Mouse (Mus musculus) kidney, embryonic 15.5 days (tissue): Measurements from ENCODE around the gene Nipal3. TPM values are rescaled to one million over a fixed set of nuclear protein-coding genes. Genes with fewer than 3 reads are reported as not detected.

Experiments
- ATAC-seq: fragments of 200-750 bp; cut with Nextera tagmentation; replicated peaks from 2 replicates; pipeline ENCODE4 v1.8.0; 2017; ENCODE audit warnings: moderate TSS enrichment; ENCODE audit not compliant: low FRiP score
- H3K27ac ChIP-seq: fragments of 300-500 bp; sonication (generic); 2 replicates; pipeline ENCODE4 v1.5.1; 2015; ENCODE audit warnings: mild to moderate bottlenecking, inconsistent platforms
- H3K27me3 ChIP-seq: fragments of 300-500 bp; sonication (generic); 2 replicates; pipeline ENCODE4 v1.6.1; 2015; ENCODE audit warnings: inconsistent platforms
- H3K36me3 ChIP-seq: fragments of 300-500 bp; sonication (generic); 2 replicates; pipeline ENCODE4 v1.6.1; 2015; ENCODE audit warnings: inconsistent platforms
- H3K4me1 ChIP-seq: fragments of 300-500 bp; sonication (generic); 2 replicates; pipeline ENCODE4 v1.6.1; 2015; ENCODE audit warnings: inconsistent platforms
- H3K4me2 ChIP-seq: fragments of 300-500 bp; sonication (generic); 2 replicates; pipeline ENCODE4 v1.6.1; 2015; ENCODE audit warnings: moderate library complexity, mild to moderate bottlenecking, inconsistent platforms
- H3K4me3 ChIP-seq: fragments of 300-500 bp; sonication (generic); replicated peaks from 2 replicates; pipeline ENCODE4 v1.5.1; 2015; ENCODE audit warnings: mild to moderate bottlenecking, inconsistent platforms
- H3K9ac ChIP-seq: fragments of 300-500 bp; sonication (generic); 2 replicates; pipeline ENCODE4 v1.6.1; 2015; ENCODE audit warnings: mild to moderate bottlenecking, inconsistent platforms
- H3K9me3 ChIP-seq: fragments of 300-500 bp; sonication (generic); replicated peaks from 2 replicates; pipeline ENCODE4 v1.6.1; 2016; ENCODE audit warnings: inconsistent platforms
- WGBS: fragments of 180-500 bp; shearing (Covaris S2); methylation state at CpG from one replicate; pipeline ENCODE4 v1.1.7; 2015; ENCODE audit warnings: mixed read lengths; 5-methylcytosine and 5-hydroxymethylcytosine counted together
- polyA plus RNA-seq: library from polyadenylated mRNA; unstranded; fragments of >200 nt; fragmentation: Nextera tagmentation; extraction: Ambion mirVana; gene quantifications from 2 replicates; pipeline ENCODE4 v1.2.1, GENCODE M21; 2015

Nipal3 gene
- polyA plus RNA-seq, 1 experiment from 2014 or later: 6.2 TPM

DNA sequence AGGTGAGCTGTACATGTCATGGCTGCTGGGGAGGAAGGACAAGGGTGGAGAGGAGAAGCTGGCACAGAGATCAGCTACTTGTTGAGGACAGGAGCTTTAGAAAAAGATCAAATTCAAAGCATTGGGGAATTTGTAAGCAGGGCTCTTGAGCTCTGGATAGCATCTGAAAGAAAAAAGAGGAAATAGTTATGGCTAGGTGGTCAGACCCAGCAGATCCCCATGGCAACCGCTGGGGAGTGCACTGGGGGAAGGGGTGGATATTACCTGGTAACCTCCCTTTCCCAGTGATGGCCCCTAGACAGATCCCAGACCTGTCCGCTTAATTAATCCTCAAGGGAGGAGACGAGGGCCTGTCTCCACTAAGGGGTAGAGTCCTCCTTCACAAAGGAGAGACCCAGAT, 5.0 kb upstream of the Nipal3 start:
- Histone ChIP-seq H3K9me3 (no peaks in the 10 kb centered on the region), H3K36me3 (no peaks in the 10 kb centered on the region), H3K4me2 (no peak overlapping the region), H3K4me3 (no peak overlapping the region), H3K4me1 (peaks cover 6% of the 10 kb centered on the region; the same call in 1 of the 2 replicates), H3K9ac (no peak overlapping the region), H3K27me3 (peaks cover 4% of the 10 kb centered on the region; the same call in 1 of the 2 replicates), H3K27ac (no peak overlapping the region)
- WGBS: 61% methylated on average over 3 of the region's 3 CpGs
- ATAC-seq: no peak

DNA sequence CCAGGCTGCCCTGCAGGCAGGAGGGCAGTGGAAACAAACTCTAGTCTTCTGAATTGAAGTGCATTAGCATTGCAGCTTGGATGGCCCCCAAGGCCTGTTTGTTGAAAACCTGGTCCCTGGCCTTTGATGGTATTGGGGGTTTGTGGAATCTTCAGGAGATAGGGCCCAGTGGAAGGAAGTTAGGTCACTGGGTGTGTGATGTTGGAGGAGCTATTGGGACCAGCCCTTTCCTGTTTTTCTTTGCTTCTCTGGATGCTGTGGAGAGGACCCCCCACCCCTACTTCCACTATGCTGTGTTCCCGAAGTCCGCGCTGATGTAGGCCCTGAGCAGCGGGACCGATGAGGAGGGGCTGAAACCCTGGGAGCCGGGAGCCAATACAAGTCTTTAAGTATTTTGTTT, 3.3 kb upstream of the Nipal3 start:
- Histone ChIP-seq H3K4me3 (no peak overlapping the region), H3K27ac (no peak overlapping the region), H3K9me3 (no peaks in the 10 kb centered on the region), H3K4me1 (peaks cover 16% of the 10 kb centered on the region), H3K4me2 (no peak overlapping the region), H3K9ac (no peak overlapping the region), H3K27me3 (peaks cover 4% of the 10 kb centered on the region; the same call in 1 of the 2 replicates), H3K36me3 (no peaks in the 10 kb centered on the region)
- ATAC-seq: no peak
- 78% methylated on average over 6 of the region's 6 CpGs for WGBS

DNA sequence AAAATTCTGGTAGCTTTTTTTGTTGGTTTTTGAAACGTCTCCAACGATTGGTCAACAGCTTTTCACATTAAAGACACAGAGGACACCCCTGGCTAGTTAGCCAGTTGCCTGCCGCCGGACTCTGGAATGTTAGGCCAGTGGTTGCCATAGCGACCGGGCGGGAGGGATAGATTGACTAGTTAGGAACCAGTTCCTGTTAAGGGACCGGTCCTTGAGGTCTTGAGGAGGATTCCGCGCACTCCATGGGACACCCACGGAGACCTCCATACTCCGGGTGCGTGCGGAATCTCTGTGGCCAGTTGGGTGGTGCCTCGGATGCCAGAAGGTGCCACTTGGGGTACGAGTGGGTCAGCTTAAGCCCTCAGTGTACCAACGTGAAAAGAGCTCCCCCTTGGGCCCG, 972 bp upstream of the Nipal3 start:
- H3K36me3 ChIP-seq: no peaks in the 10 kb centered on the region
- ATAC-seq: no peak
- H3K9ac ChIP-seq: no peak overlapping the region
- peak overlapping the region; percentile 93 for H3K4me2 ChIP-seq
- no peaks in the 10 kb centered on the region for H3K9me3 ChIP-seq
- peak overlapping the region; percentile 70 for H3K4me3 ChIP-seq
- H3K27me3 ChIP-seq: peaks cover 4% of the 10 kb centered on the region; the same call in 1 of the 2 replicates
- no peak overlapping the region for H3K27ac ChIP-seq
- H3K4me1 ChIP-seq: peaks cover 16% of the 10 kb centered on the region
- 18% methylated on average over 18 of the region's 18 CpGs for WGBS

DNA sequence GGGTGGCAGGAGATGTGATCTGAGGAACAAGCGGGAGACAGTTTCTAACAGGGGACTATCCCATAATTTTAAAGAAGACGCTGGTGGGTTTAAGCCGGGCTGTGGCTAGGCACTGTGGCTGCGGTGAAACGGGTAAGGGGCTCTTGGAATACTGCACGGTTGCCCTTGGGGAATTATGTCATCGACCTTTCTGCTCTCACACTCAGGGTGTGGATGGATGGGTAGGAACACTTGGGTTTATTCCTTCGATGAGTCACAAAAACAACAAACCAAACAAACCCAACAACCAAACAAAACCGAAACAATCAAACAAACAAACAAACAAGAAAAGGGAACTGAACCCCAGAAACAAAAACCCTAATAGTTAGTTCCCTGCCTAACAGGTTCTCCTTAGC, 556 bp upstream of the Nipal3 start:
- Histone ChIP-seq H3K4me2 (peak overlapping the region; percentile 93), H3K27me3 (peaks cover 4% of the 10 kb centered on the region; the same call in 1 of the 2 replicates), H3K36me3 (peaks cover 2% of the 10 kb centered on the region; the same call in 1 of the 2 replicates), H3K27ac (0 out of 2 replicates have a peak overlapping the region, but pooled peaks have one; percentile 86), H3K9ac (0 out of 2 replicates have a peak overlapping the region, but pooled peaks have one; percentile 45), H3K9me3 (no peaks in the 10 kb centered on the region), H3K4me1 (peaks cover 16% of the 10 kb centered on the region), H3K4me3 (peak overlapping the region; percentile 70)
- 13% methylated on average over 9 of the region's 9 CpGs for WGBS
- ATAC-seq: no peak

DNA sequence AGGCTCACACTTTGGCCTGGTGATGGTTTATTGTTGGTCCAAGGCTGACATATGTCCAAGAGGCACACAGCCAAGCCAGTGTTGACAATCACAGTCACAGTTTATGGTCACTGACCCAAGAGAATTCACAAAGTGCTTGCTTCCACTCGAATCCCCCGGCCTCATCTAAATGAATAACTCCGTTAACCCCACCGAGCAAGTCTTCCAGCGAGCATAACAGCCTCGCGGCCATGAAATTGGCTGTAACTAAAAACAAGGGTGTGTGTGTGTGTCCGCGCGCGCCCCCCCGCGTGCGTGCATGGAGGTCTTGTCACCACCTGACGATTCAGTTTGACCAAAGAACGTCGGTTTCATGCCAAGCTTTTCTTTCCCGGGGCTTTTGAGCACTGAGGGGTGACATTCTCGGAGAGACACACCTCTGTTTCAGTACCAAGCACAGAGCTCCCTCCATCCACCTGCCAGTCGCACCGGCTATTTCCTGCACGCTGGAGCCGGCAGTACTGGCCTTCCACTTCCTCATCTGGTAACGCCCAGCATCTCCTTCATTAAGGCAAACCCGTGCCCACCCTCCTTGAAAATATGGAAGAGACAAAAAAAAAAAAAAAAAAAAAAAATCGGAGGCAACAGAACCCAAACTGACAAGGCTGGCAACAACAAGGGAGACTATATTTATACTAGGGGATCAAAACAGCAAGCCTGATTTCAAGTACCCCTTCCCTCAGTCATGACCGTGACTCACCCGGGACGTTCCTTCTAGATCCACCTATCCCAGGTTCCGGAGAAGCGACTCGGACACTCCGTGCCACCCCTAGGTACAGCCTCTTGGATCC, 932 bp downstream of the Nipal3 start:
- no peak for ATAC-seq
- H3K4me1 ChIP-seq: peaks cover 16% of the 10 kb centered on the region
- H3K27me3 ChIP-seq: peaks cover 4% of the 10 kb centered on the region; the same call in 1 of the 2 replicates
- peak overlapping the region; percentile 70 for H3K4me3 ChIP-seq
- H3K4me2 ChIP-seq: peak overlapping the region; percentile 93
- H3K36me3 ChIP-seq: peaks cover 15% of the 10 kb centered on the region; the same call in 1 of the 2 replicates
- peak overlapping the region; percentile 35 for H3K9ac ChIP-seq
- no peaks in the 10 kb centered on the region for H3K9me3 ChIP-seq
- under 1% methylated on average over 33 of the region's 33 CpGs for WGBS
- H3K27ac ChIP-seq: peak overlapping the region; percentile 75

DNA sequence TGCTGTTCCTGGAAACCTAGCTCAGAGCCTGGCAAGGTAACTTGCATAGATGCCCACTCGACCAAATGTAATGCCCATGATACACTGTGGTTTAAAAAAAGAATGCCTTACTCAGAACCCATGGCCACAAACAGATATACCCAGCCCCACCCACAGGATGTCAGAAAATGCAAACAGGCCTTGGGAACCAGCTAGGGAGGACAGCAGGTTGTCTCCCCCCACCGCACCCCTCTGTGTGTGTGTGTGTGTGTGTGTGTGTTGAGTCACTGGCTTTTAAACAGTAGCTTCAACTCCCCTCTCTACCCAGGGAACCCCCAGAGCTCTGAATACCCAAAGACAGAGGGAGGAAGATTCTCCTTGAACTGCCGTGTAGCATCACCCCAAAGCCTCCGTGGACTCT, 1.6 kb downstream of the Nipal3 start:
- H3K4me1 ChIP-seq: peaks cover 16% of the 10 kb centered on the region
- H3K4me2 ChIP-seq: peak overlapping the region; percentile 93
- H3K36me3 ChIP-seq: peaks cover 21% of the 10 kb centered on the region; the same call in 1 of the 2 replicates
- peak overlapping the region; percentile 70 for H3K4me3 ChIP-seq
- no peaks in the 10 kb centered on the region for H3K9me3 ChIP-seq
- no peak for ATAC-seq
- H3K27me3 ChIP-seq: peaks cover 4% of the 10 kb centered on the region; the same call in 1 of the 2 replicates
- H3K9ac ChIP-seq: peak overlapping the region; percentile 35; the same call in 1 of the 2 replicates
- 57% methylated on average over 4 of the region's 4 CpGs for WGBS
- peak overlapping the region; percentile 75; the same call in 1 of the 2 replicates for H3K27ac ChIP-seq

DNA sequence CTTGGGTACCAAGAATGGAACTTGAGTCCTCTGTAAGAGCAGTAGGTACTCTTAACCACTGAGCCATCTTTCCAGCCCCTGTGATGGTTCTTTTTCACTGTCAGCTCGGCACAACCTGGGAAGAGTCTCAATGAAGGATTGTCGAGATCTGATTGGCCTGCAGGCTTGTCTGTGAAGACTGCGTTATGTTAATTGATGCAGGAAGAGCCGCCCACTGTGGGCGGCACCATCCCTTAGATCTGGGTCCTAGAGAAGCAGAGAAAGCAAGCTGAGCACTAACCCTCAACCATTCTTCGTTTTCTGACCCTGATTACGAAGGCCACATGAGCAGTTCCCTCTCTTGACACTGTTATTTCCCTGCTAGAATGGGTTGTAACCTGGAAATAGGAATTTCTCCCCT, 5.6 kb downstream of the Nipal3 start:
- Histone ChIP-seq H3K9ac (no peak overlapping the region), H3K4me1 (peaks cover 10% of the 10 kb centered on the region), H3K4me3 (no peak overlapping the region), H3K9me3 (no peaks in the 10 kb centered on the region), H3K27me3 (no peaks in the 10 kb centered on the region), H3K4me2 (no peak overlapping the region), H3K27ac (no peak overlapping the region), H3K36me3 (peaks cover 22% of the 10 kb centered on the region; the same call in 1 of the 2 replicates)
- WGBS: 91% methylated on average over 7 of the region's 7 CpGs
- ATAC-seq: no peak

DNA sequence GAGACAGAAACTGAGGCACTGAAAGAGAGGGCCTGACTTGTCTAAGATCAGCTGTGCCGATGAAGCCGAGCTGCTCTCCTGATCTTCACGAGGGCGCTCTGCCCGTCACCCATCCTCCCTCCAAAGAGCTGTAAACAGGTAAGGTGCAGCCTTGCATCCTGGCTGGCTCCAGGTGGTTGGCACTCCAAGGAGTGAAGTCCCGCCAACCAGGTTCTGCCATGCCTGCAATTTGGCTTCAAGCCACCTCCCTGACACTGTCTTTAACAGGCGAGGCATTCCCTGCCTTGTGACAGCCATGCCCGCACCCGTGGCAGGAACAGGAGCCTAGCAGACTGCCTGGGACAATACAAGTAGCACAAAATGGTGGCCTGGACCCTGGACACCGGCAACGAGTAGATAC, 8.5 kb downstream of the Nipal3 start:
- ATAC-seq: no peak
- Histone ChIP-seq H3K36me3 (peaks cover 29% of the 10 kb centered on the region; the same call in 1 of the 2 replicates), H3K4me2 (no peak overlapping the region), H3K27me3 (no peaks in the 10 kb centered on the region), H3K9me3 (no peaks in the 10 kb centered on the region), H3K9ac (no peak overlapping the region), H3K4me1 (no peaks in the 10 kb centered on the region), H3K4me3 (no peak overlapping the region), H3K27ac (no peak overlapping the region)
- 94% methylated on average over 11 of the region's 11 CpGs for WGBS

DNA sequence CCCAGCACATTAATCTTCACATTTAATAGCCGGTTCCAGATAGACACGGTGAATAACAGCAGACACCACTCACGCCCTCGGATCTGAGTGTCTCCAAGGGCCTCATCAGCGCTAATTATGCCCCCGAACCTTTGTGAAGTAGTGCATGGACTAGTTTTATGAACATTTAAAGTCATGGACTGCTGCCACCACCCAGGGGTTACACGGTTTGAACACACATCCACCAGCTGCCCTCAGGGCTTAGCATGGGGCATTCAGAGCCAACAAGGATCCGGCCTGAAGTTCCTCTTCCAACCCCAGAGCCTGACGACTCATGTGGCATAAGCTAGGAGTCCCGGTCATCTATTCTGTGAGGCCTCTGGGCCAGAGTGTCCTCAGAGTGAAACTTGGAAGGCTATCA, 9.8 kb downstream of the Nipal3 start:
- WGBS: 32% methylated on average over 10 of the region's 10 CpGs

DNA sequence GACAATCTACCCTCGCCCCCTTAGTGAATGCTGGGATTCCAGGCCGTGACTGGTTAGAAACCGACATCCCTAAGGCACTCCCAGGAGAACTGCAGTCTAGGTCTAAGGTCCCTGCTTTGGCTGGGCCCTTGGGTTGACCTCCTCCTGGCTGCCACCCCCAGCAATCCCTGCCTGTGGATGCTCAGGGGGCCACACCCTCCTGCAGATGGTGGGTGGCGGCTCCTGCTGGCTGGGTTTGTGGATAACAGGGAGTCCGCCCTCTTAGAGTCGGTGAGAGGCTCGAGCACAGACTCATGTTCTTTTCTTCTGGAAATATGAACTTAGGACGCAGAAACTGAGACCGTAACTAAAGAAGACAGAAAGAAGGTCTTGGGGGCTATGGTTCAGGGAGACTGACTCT, 14.5 kb downstream of the Nipal3 start:
- Histone ChIP-seq H3K4me3 (no peak overlapping the region), H3K4me2 (no peak overlapping the region), H3K9me3 (no peaks in the 10 kb centered on the region), H3K27ac (no peak overlapping the region), H3K27me3 (no peaks in the 10 kb centered on the region), H3K9ac (no peak overlapping the region), H3K4me1 (no peaks in the 10 kb centered on the region), H3K36me3 (peaks cover 8% of the 10 kb centered on the region; the same call in 1 of the 2 replicates)
- no peak for ATAC-seq
- 77% methylated on average over 9 of the region's 9 CpGs for WGBS

More for the DNA sequence above, 9.8 kb downstream of the Nipal3 start:
- Histone ChIP-seq H3K4me2 (no peak overlapping the region), H3K36me3 (peaks cover 26% of the 10 kb centered on the region; the same call in 1 of the 2 replicates), H3K9ac (no peak overlapping the region), H3K27ac (no peak overlapping the region), H3K4me1 (no peaks in the 10 kb centered on the region), H3K4me3 (no peak overlapping the region), H3K9me3 (no peaks in the 10 kb centered on the region), H3K27me3 (no peaks in the 10 kb centered on the region)
- no peak for ATAC-seq

DNA sequence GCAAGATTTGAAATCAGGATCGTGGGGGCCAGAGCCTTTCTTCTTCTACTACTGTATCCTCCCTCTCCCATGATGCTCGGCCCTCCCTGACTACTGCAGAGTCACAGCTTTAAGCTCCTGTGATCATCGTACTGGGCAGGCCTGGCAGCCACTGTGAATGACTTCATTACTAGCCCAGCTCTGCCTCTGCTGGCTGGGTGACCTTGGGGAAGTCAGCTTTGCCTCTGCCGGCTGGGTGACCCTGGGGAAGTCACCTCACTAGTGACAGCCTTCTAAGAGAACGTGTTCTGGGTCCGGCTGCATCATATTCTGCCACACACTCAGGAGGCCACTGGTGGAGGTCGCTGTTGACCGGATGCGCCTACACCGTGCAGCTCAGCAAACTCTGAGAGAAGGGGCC, 17.0 kb downstream of the Nipal3 start:
- Histone ChIP-seq H3K27ac (no peak overlapping the region), H3K27me3 (no peaks in the 10 kb centered on the region), H3K36me3 (peaks cover 14% of the 10 kb centered on the region; the same call in 1 of the 2 replicates), H3K9ac (no peak overlapping the region), H3K4me2 (no peak overlapping the region), H3K4me3 (no peak overlapping the region), H3K9me3 (no peaks in the 10 kb centered on the region), H3K4me1 (no peaks in the 10 kb centered on the region)
- ATAC-seq: no peak
- WGBS: 87% methylated on average over 10 of the region's 10 CpGs

DNA sequence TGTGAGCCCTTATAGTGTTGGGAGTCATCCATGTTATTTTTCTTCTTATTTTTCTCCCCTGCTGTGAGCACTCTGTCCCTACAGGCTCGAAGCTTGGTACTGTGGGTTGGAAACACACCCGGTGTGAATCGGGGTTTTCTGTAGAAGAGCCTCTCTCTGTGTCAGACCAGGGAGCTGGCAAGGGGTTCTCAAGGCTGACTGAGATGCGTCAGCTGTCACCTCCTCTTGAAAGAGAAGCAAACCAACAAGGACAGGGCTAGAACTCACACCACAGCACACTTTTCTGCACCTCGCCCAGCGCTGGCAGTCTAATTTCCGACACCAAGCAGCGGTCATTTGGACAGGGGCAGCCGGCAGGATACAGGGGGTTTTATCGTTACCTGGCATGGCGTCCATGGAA, 31.4 kb downstream of the Nipal3 start:
- H3K4me3 ChIP-seq: no peak overlapping the region
- no peak overlapping the region for H3K9ac ChIP-seq
- H3K4me1 ChIP-seq: no peaks in the 10 kb centered on the region
- H3K9me3 ChIP-seq: no peaks in the 10 kb centered on the region
- no peak overlapping the region for H3K4me2 ChIP-seq
- H3K36me3 ChIP-seq: peaks cover 14% of the 10 kb centered on the region; the same call in 1 of the 2 replicates
- WGBS: 93% methylated on average over 11 of the region's 11 CpGs
- no peak overlapping the region for H3K27ac ChIP-seq
- no peak for ATAC-seq
- H3K27me3 ChIP-seq: no peaks in the 10 kb centered on the region
